Mouse (Mus musculus) myocyte (in vitro differentiated cells): Measurements from ENCODE around the gene Mfsd5.

ENCODE experiments used
- E2F4 ChIP-seq: IDR thresholded peaks from one replicate; pipeline ENCODE4 v1.6.1; 2011; ENCODE audit warnings: mild to moderate bottlenecking, control low read depth, moderate library complexity; ENCODE audit not compliant: insufficient read depth
- MAX ChIP-seq: IDR thresholded peaks from one replicate; pipeline ENCODE4 v1.6.1; 2011; ENCODE audit warnings: low read depth, mild to moderate bottlenecking, control low read depth
- MYOG ChIP-seq, 3 experiments: IDR thresholded peaks; one replicate each; pipeline ENCODE4 v1.6.1; 2011; ENCODE audit warnings: control low read depth in 2 of 3, low read depth in 2 of 3, mild to moderate bottlenecking in 2 of 3; ENCODE audit not compliant: insufficient read length in 2 of 3, control insufficient read depth in 1 of 3, insufficient read depth in 1 of 3
- POLR2A ChIP-seq: IDR thresholded peaks from one replicate; pipeline ENCODE4 v1.6.1; 2011; ENCODE audit warnings: low read depth, mild to moderate bottlenecking, control low read depth, moderate library complexity; ENCODE audit not compliant: insufficient read length
- SRF ChIP-seq: IDR thresholded peaks from one replicate; pipeline ENCODE4 v1.6.1; 2011; ENCODE audit warnings: low read depth; ENCODE audit not compliant: control insufficient read depth, insufficient read length
- TCF12 ChIP-seq: IDR thresholded peaks from one replicate; pipeline ENCODE4 v1.6.1; 2011; ENCODE audit warnings: mild to moderate bottlenecking, control low read depth; ENCODE audit not compliant: poor library complexity, insufficient read depth, severe bottlenecking
- TCF3 ChIP-seq: IDR thresholded peaks from one replicate; pipeline ENCODE4 v1.6.1; 2011; ENCODE audit warnings: low read depth, control low read depth; ENCODE audit not compliant: insufficient read length
- USF1 ChIP-seq: IDR thresholded peaks from one replicate; pipeline ENCODE4 v1.6.1; 2011; ENCODE audit warnings: low read depth, mild to moderate bottlenecking, control low read depth, moderate library complexity

- TF ChIP-seq SRF: no peak
- TF ChIP-seq E2F4: no peak
- no peak for TF ChIP-seq MYOG (IDR thresholded peaks at IDR 0.05; ENCODE audit: control insufficient read depth in 1 of 3, insufficient read depth in 1 of 3, insufficient read length in 2 of 3, low read depth in 2 of 3)
- no peak for TF ChIP-seq POLR2A
- TF ChIP-seq TCF12: no peak
- no peak for TF ChIP-seq USF1
- no peak for TF ChIP-seq MAX
- no peak for TF ChIP-seq TCF3
Observed at GRCm38 (mm10) chr15:102315292-102315691, 36.0 kb downstream of the Mfsd5 start.
